Mouse (Mus musculus): Measurements from ENCODE around the gene Mecom.

- TF ChIP-seq HCFC1 (IDR thresholded peaks at IDR 0.05; ENCODE audit: borderline replicate concordance, insufficient read depth, low read length): no peak
- TF ChIP-seq CHD2 (IDR thresholded peaks at IDR 0.05; ENCODE audit: low read depth, low read length): no peak
- no peak for TF ChIP-seq ZC3H11A (IDR thresholded peaks at IDR 0.05; ENCODE audit: borderline replicate concordance, low read depth, low read length)
Measured at GRCm38 (mm10) chr3:30014279-30014678, 533.5 kb downstream of the Mecom start.
